Mouse (Mus musculus) layer of hippocampus, postnatal 10 days (tissue): ENCODE results near the gene Krt78. TPM values are rescaled to one million over a fixed set of nuclear protein-coding genes. Genes with fewer than 3 reads are reported as not detected.
"Not testable (repeated sequence)": the region's sequence is repeated elsewhere in the genome, so short reads cannot be mapped to it uniquely, and the experiment has no call there.

ENCODE experiments used
- DNase-seq, 2 experiments: peaks; one replicate each; pipeline ENCODE4 v3.0.0; 2021; ENCODE audit warnings: low spot score in 2 of 2
- long read RNA-seq: library from polyadenylated mRNA; stranded (forward); transcript quantifications from one replicate; pipeline ENCODE4 v2.0.0, GENCODE M21; 2023
- total RNA-seq, 2 experiments: library from RNA; stranded (reverse); gene quantifications; 2 replicates each; pipeline ENCODE4 v1.2.3; 2021

Gene Krt78
- not detected for total RNA-seq
- long read RNA-seq, result 0 reads

- DNase-seq, result no peak
These were observed at the start of gene Krt78 for GRCm38 (mm10) chr15:101954187-101954586. TSS of gene Krt78 (minus strand) at chr15:101954287.

GRCm38 (mm10) chr15:102003516-102003915 lies 49.4 kb upstream of the Krt78 start:
- no peak for DNase-seq

- DNase-seq, result no peak
These were observed 48.8 kb upstream of the Krt78 start for GRCm38 (mm10) chr15:102002646-102003488.

GRCm38 (mm10) chr15:101999676-102000335 lies 45.7 kb upstream of the Krt78 start:
- DNase-seq, result no peak

GRCm38 (mm10) chr15:101999156-101999555 lies 45.1 kb upstream of the Krt78 start:
- DNase-seq, result no peak

- not testable (repeated sequence) for DNase-seq
These were observed 42.5 kb upstream of the Krt78 start for GRCm38 (mm10) chr15:101996450-101997078.

- DNase-seq, result no peak
These were observed 41.6 kb upstream of the Krt78 start for GRCm38 (mm10) chr15:101995484-101996236.

- DNase-seq, result no peak
These were observed 40.3 kb upstream of the Krt78 start for GRCm38 (mm10) chr15:101994365-101994764.

- no peak for DNase-seq
These were observed 36.9 kb upstream of the Krt78 start for GRCm38 (mm10) chr15:101990946-101991345.

GRCm38 (mm10) chr15:101988714-101989113 lies 34.6 kb upstream of the Krt78 start:
- no peak for DNase-seq

- DNase-seq, result peak; percentile 92 to 93
These were observed 34.0 kb upstream of the Krt78 start for GRCm38 (mm10) chr15:101988119-101988518.

- no peak for DNase-seq
These were observed 30.7 kb upstream of the Krt78 start for GRCm38 (mm10) chr15:101984746-101985145.

GRCm38 (mm10) chr15:101983949-101984601 lies 30.0 kb upstream of the Krt78 start:
- DNase-seq, result peak; percentile 96 to 98

- no peak for DNase-seq
These were observed 29.3 kb upstream of the Krt78 start for GRCm38 (mm10) chr15:101983315-101983948.

GRCm38 (mm10) chr15:101980849-101981248 lies 26.8 kb upstream of the Krt78 start:
- no peak for DNase-seq

- DNase-seq, result peak; percentile 55 to 71
These were observed 23.1 kb upstream of the Krt78 start for GRCm38 (mm10) chr15:101977043-101977726.

- DNase-seq, result no peak
These were observed 22.6 kb upstream of the Krt78 start for GRCm38 (mm10) chr15:101976641-101977040.

- DNase-seq, result no peak
These were observed 21.9 kb upstream of the Krt78 start for GRCm38 (mm10) chr15:101976023-101976422.

- DNase-seq, result no peak
These were observed 20.2 kb upstream of the Krt78 start for GRCm38 (mm10) chr15:101974083-101974845.
